Mouse (Mus musculus) neural tube, embryonic 12.5 days (tissue): ENCODE measurements around the gene Mdm4. TPM values are rescaled to one million over a fixed set of nuclear protein-coding genes. Genes with fewer than 3 reads are reported as not detected.

Source experiments
- ATAC-seq: fragments of 200-750 bp; cut with Nextera tagmentation; 2 replicates; pipeline ENCODE4 v1.8.0; 2017; ENCODE audit warnings: low read depth, mild to moderate bottlenecking, moderate TSS enrichment, moderate library complexity; ENCODE audit not compliant: low FRiP score
- H3K27ac ChIP-seq: fragments of 300-500 bp; sonication (generic); 2 replicates; pipeline ENCODE4 v1.5.1; 2016
- H3K27me3 ChIP-seq: fragments of 300-500 bp; sonication (generic); replicated peaks from 2 replicates; pipeline ENCODE4 v1.6.1; 2016; ENCODE audit warnings: mild to moderate bottlenecking
- H3K36me3 ChIP-seq: fragments of 300-500 bp; sonication (generic); 2 replicates; pipeline ENCODE4 v1.6.1; 2016; ENCODE audit warnings: mild to moderate bottlenecking
- H3K4me1 ChIP-seq: fragments of 300-500 bp; sonication (generic); 2 replicates; pipeline ENCODE4 v1.6.1; 2016
- H3K4me2 ChIP-seq: fragments of 300-500 bp; sonication (generic); replicated peaks from 2 replicates; pipeline ENCODE4 v1.6.1; 2016; ENCODE audit warnings: mild to moderate bottlenecking
- H3K4me3 ChIP-seq: fragments of 300-500 bp; sonication (generic); 2 replicates; pipeline ENCODE4 v1.5.1; 2016
- H3K9ac ChIP-seq: fragments of 300-500 bp; sonication (generic); 2 replicates; pipeline ENCODE4 v1.6.1; 2016; ENCODE audit warnings: mild to moderate bottlenecking
- H3K9me3 ChIP-seq: fragments of 300-500 bp; sonication (generic); 2 replicates; pipeline ENCODE4 v1.6.1; 2016; ENCODE audit warnings: mild to moderate bottlenecking
- WGBS: fragments of 180-500 bp; shearing (Covaris S2); methylation state at CpG from one replicate; pipeline ENCODE4 v1.1.7; 2016; 5-methylcytosine and 5-hydroxymethylcytosine counted together
- polyA plus RNA-seq: library from polyadenylated mRNA; unstranded; fragments of >200 nt; fragmentation: Nextera tagmentation; extraction: Ambion mirVana; gene quantifications from 2 replicates; pipeline ENCODE4 v1.2.1, GENCODE M21; 2016

Gene Mdm4
- polyA plus RNA-seq, 1 experiment from 2014 or later, result 39.2 TPM

- WGBS, result 96% methylated on average over 3 of the region's 3 CpGs
- Histone ChIP-seq H3K9ac (no peak overlapping the region), H3K27me3 (no peaks in the 10 kb centered on the region), H3K4me3 (no peak overlapping the region), H3K27ac (no peak overlapping the region), H3K9me3 (no peaks in the 10 kb centered on the region), H3K4me2 (no peak overlapping the region), H3K36me3 (no peaks in the 10 kb centered on the region), H3K4me1 (no peaks in the 10 kb centered on the region)
- no peak for ATAC-seq
These were observed 68.6 kb downstream of the Mdm4 start for GRCm38 (mm10) chr1:132961751-132962150.

DNA sequence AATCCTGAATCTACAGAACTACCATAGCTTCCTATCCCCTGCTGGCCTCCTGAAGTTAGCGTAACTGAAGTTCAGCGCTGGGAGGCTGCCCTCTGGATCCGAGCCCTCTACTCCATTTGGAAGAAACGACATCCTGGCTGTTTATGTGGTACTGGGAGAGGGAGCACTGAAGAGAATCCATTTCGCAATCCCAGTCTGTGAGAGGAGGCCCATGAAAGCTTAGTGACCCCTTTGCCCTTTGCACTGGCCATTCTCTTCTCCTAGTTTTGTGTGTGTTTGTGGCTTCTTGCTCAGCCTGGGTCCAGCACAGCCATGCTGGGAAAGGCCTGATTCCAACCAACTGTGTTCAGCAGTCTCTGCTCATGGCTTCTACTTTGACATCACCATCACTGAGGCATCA lies 73.6 kb downstream of the Mdm4 start:
- WGBS, result 86% methylated on average over 5 of the region's 5 CpGs
- no peak for ATAC-seq
- H3K27ac ChIP-seq, result no peak overlapping the region

GRCm38 (mm10) chr1:132947811-132948210 lies 82.5 kb downstream of the Mdm4 start:
- Histone ChIP-seq H3K27ac (no peak overlapping the region), H3K4me2 (no peak overlapping the region), H3K36me3 (no peaks in the 10 kb centered on the region), H3K9me3 (no peaks in the 10 kb centered on the region), H3K27me3 (no peaks in the 10 kb centered on the region), H3K9ac (no peak overlapping the region), H3K4me1 (peaks cover 5% of the 10 kb centered on the region; the same call in 1 of the 2 replicates), H3K4me3 (no peak overlapping the region)
- WGBS, result 40% methylated on average over 7 of the region's 7 CpGs
- ATAC-seq, result no peak

More for the DNA sequence above, 73.6 kb downstream of the Mdm4 start:
- H3K9ac ChIP-seq, result no peak overlapping the region
- no peaks in the 10 kb centered on the region for H3K9me3 ChIP-seq
- no peaks in the 10 kb centered on the region for H3K27me3 ChIP-seq
- no peak overlapping the region for H3K4me3 ChIP-seq
- no peaks in the 10 kb centered on the region for H3K36me3 ChIP-seq
- H3K4me1 ChIP-seq, result no peaks in the 10 kb centered on the region
- no peak overlapping the region for H3K4me2 ChIP-seq

GRCm38 (mm10) chr1:132945826-132946225 lies 84.5 kb downstream of the Mdm4 start:
- Histone ChIP-seq H3K4me1 (peaks cover 5% of the 10 kb centered on the region; the same call in 1 of the 2 replicates), H3K27me3 (no peaks in the 10 kb centered on the region), H3K36me3 (no peaks in the 10 kb centered on the region), H3K9me3 (no peaks in the 10 kb centered on the region), H3K4me3 (no peak overlapping the region), H3K4me2 (no peak overlapping the region), H3K27ac (no peak overlapping the region), H3K9ac (no peak overlapping the region)
- ATAC-seq, result no peak
- 29% methylated on average over 8 of the region's 8 CpGs for WGBS

DNA sequence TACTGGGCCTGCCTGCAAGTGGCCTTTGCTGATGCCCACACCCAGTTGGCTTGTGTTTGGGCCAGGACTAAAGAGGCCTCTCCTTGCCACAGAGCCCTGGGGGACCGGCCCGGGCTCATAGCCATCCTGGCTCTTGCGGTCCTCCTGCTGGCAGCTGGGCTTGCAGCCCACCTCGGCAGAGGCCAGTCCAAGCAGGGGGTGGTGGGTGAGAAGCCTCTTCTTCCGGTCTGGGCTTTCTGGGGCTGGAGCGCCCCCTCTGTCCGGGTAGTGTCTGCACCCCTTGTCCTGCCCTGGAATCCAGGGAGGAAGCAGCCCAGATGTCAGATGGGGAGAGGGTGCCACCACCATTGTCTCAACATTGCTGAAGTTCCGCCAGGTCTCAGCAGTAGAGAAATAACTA lies 91.4 kb downstream of the Mdm4 start:
- ATAC-seq, result no peak
- H3K4me2 ChIP-seq, result no peak overlapping the region
- no peaks in the 10 kb centered on the region for H3K27me3 ChIP-seq
- no peaks in the 10 kb centered on the region for H3K9me3 ChIP-seq
- peaks cover 11% of the 10 kb centered on the region; the same call in 1 of the 2 replicates for H3K36me3 ChIP-seq
- 83% methylated on average over 8 of the region's 8 CpGs for WGBS
- H3K4me1 ChIP-seq, result 0 out of 2 replicates have a peak, but pooled peaks cover 9% of the 10 kb centered on the region
- H3K27ac ChIP-seq, result no peak overlapping the region
- H3K9ac ChIP-seq, result no peak overlapping the region
- H3K4me3 ChIP-seq, result no peak overlapping the region

- Histone ChIP-seq H3K9me3 (no peaks in the 10 kb centered on the region), H3K27me3 (no peaks in the 10 kb centered on the region), H3K4me1 (0 out of 2 replicates have a peak, but pooled peaks cover 9% of the 10 kb centered on the region), H3K27ac (no peak overlapping the region), H3K9ac (no peak overlapping the region), H3K4me3 (no peak overlapping the region), H3K36me3 (peaks cover 11% of the 10 kb centered on the region; the same call in 1 of the 2 replicates), H3K4me2 (no peak overlapping the region)
- ATAC-seq, result no peak
- 88% methylated on average over 26 of the region's 26 CpGs for WGBS
These were observed 92.9 kb downstream of the Mdm4 start for GRCm38 (mm10) chr1:132937296-132938030.

- no peak overlapping the region for H3K4me3 ChIP-seq
- peak; percentile 56; the same call in 1 of the 2 replicates for ATAC-seq
- no peaks in the 10 kb centered on the region for H3K27me3 ChIP-seq
- H3K9ac ChIP-seq, result no peak overlapping the region
- peaks cover 11% of the 10 kb centered on the region; the same call in 1 of the 2 replicates for H3K36me3 ChIP-seq
- 0 out of 2 replicates have a peak, but pooled peaks cover 9% of the 10 kb centered on the region for H3K4me1 ChIP-seq
- no peaks in the 10 kb centered on the region for H3K9me3 ChIP-seq
- H3K27ac ChIP-seq, result no peak overlapping the region
- H3K4me2 ChIP-seq, result no peak overlapping the region
- 35% methylated on average over 7 of the region's 7 CpGs for WGBS
These were observed 95.5 kb downstream of the Mdm4 start for GRCm38 (mm10) chr1:132934856-132935255.

GRCm38 (mm10) chr1:132932421-132932820 lies 97.9 kb downstream of the Mdm4 start:
- no peaks in the 10 kb centered on the region for H3K27me3 ChIP-seq
- no peaks in the 10 kb centered on the region for H3K9me3 ChIP-seq
- WGBS, result 77% methylated on average over 2 of the region's 2 CpGs
- no peak overlapping the region for H3K4me2 ChIP-seq
- no peak overlapping the region for H3K27ac ChIP-seq
- ATAC-seq, result no peak
- H3K36me3 ChIP-seq, result no peaks in the 10 kb centered on the region; the same call in 1 of the 2 replicates
- no peak overlapping the region for H3K4me3 ChIP-seq
- H3K9ac ChIP-seq, result no peak overlapping the region
- peaks cover 18% of the 10 kb centered on the region for H3K4me1 ChIP-seq

DNA sequence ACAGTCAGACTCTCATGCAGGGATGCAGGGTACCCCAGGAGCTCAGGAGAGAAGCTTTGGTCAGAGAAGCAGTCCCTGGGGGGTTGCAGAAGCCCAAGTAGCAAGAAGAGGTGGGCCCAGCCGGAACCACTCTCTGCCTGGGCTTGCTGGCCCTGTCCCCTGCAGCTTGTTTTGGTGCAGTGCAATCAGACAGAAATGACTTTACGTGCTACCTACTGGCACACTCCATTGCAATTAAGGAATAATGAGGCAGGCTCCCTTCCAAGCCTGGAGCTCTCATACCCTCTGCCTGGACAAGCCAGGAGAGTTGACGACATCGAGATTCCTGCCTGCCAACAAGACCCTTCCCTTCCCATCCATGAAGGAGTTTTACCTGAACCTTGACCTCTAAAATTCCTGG lies 100.1 kb downstream of the Mdm4 start:
- H3K4me1 ChIP-seq, result peaks cover 18% of the 10 kb centered on the region
- H3K4me3 ChIP-seq, result no peak overlapping the region
- H3K9me3 ChIP-seq, result no peaks in the 10 kb centered on the region
- no peak for ATAC-seq
- WGBS, result 70% methylated on average over 4 of the region's 4 CpGs
- no peak overlapping the region for H3K4me2 ChIP-seq
- no peaks in the 10 kb centered on the region for H3K36me3 ChIP-seq
- H3K27ac ChIP-seq, result no peak overlapping the region
- H3K9ac ChIP-seq, result no peak overlapping the region
- no peaks in the 10 kb centered on the region for H3K27me3 ChIP-seq

DNA sequence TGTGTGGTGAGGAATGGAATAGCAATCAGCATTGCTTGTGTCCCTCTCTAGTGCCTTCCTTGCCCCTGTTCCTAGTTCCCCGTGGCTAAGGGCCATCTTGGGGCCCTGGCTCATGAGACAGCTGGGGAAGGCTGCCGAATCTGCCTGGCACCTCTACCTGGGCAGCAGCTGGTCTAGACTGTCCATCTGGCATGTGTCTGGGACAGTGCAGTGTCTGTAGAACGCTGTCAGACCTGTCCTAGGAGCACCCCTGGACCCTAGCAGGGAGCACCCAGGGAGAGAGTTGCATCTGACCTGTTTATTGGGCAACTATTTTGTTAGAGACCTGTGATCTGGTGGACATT lies 101.5 kb downstream of the Mdm4 start:
- H3K9me3 ChIP-seq, result no peaks in the 10 kb centered on the region
- H3K4me1 ChIP-seq, result peaks cover 9% of the 10 kb centered on the region
- H3K9ac ChIP-seq, result no peak overlapping the region
- H3K4me3 ChIP-seq, result no peak overlapping the region
- no peaks in the 10 kb centered on the region for H3K27me3 ChIP-seq
- H3K4me2 ChIP-seq, result peak overlapping the region; percentile 24; the same call in 1 of the 2 replicates
- H3K27ac ChIP-seq, result peak overlapping the region; percentile 63
- WGBS, result 53% methylated on average over 3 of the region's 3 CpGs
- no peaks in the 10 kb centered on the region for H3K36me3 ChIP-seq
- peak; percentile 66; the same call in 1 of the 2 replicates for ATAC-seq

DNA sequence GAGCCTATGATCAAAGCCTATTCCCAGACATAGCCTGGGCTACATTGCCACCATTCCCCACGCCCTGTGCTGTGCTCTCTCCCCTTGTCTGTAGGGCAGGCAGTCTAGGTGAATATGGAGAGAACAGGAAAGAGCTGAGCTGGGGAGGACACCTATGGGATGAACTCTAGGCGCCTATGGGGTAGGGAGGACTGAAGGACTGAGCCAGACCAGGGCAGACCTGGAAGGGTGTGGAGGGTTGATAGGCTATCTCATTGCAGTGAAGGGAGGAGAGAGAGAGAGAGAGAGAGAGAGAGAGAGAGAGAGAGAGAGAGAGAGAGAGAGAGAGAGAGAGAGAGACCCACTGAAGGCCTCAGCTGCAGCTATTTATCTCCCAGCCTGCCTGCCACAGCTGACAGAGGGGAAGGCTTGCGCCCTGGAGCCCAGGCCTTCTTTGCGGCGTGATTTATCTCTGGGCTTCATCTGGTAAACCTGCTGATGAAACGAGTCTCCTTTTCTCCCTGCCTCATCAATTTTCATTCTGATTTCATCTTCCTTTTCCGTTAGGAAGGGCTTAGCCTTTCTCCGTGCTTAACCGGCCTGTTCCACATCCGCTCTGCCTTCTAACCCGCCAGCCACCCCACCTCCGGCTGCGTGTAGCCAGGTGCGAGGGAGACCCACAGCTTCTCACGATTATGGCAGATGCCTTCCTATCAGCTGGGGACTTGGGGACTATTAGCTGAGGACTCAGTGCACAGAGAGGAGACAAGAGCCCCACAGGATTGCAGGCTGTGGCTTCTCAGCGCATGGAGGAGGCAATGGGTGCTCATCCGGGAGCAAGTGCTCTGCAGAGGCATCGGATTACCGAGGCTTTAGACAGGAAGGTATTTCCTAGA lies 102.1 kb downstream of the Mdm4 start:
- H3K4me2 ChIP-seq, result peak overlapping the region; percentile 24; the same call in 1 of the 2 replicates
- peak; percentile 78 for ATAC-seq
- peaks cover 9% of the 10 kb centered on the region for H3K4me1 ChIP-seq
- H3K9ac ChIP-seq, result no peak overlapping the region
- H3K36me3 ChIP-seq, result no peaks in the 10 kb centered on the region
- H3K9me3 ChIP-seq, result no peaks in the 10 kb centered on the region
- WGBS, result 38% methylated on average over 19 of the region's 19 CpGs
- H3K27me3 ChIP-seq, result no peaks in the 10 kb centered on the region
- H3K4me3 ChIP-seq, result no peak overlapping the region
- H3K27ac ChIP-seq, result peak overlapping the region; percentile 63

DNA sequence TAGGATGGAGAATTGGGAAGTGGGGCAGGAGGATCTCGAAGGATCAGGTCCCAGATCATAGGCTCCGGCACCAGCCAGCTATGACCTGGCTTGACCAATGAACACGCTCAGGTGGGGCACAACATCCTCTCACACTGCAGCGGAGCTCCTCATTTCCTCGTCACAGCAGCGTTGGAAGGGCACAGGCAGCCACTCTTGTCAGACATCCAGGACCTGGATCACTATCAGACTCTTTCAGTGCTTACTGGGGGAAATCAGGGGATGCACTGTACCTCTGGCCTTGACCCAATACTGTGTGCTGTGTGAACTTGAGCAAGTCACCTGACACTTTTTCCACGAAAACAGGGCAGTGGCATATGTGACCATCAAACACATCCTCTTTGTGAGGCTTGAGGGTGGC lies 105.1 kb downstream of the Mdm4 start:
- Histone ChIP-seq H3K36me3 (no peaks in the 10 kb centered on the region), H3K27me3 (no peaks in the 10 kb centered on the region), H3K9ac (no peak overlapping the region), H3K4me2 (no peak overlapping the region), H3K4me1 (peaks cover 30% of the 10 kb centered on the region), H3K4me3 (no peak overlapping the region), H3K9me3 (no peaks in the 10 kb centered on the region), H3K27ac (no peak overlapping the region)
- ATAC-seq, result no peak
- 88% methylated on average over 7 of the region's 7 CpGs for WGBS
